Mouse (Mus musculus) kidney, postnatal 4 days (tissue): ENCODE data around the gene Btbd35f3.
"Not testable (repeated sequence)": the region's sequence is repeated elsewhere in the genome, so short reads cannot be mapped to it uniquely, and the experiment has no call there.

ENCODE experiments used
- DNase-seq, 2 experiments: peaks; one replicate each; pipeline ENCODE4 v3.0.0; 2021; ENCODE audit warnings: mixed read lengths in 2 of 2

Gene Btbd35f3

GRCm38 (mm10) chrX:4037374-4037773, at the start of gene Btbd35f3:
Btbd35f3 (plus strand) TSS chrX:4037674.
- DNase-seq: not testable (repeated sequence)
